Mouse (Mus musculus): ENCODE measurements around the gene Olfml2b. TPM values are rescaled to one million over a fixed set of nuclear protein-coding genes. Genes with fewer than 3 reads are reported as not detected.

Gene Olfml2b
- polyA plus RNA-seq, 3 experiments from 2014 or later = not detected

DNA sequence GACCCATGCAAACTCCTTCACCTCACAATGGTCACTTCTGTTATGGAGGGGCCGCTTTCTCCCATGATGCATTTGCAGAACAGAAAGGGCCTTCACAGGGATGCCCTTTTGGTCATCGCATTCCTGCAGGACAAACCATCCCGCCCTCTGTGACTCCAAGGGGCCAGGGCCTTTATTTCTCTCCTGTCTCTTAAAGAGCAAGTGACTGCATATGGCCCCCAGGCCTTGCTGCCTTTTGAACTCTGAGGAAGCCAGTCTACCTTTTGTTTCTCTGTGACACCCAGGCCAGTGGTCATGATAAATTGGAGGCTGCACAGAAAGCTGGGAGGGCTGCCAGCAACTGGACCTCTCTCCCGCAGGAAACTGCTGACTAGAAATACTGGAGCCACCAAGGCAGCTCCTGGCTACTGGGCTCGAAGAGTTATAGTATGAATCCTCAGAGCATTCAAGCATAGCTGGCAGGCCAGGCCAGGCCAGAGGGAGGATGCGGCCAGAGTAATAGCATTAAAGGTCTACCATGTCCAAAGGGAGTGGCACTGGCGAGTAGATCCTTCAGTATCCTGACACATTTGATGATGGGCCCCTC is 53.5 kb downstream of the Olfml2b start:
- no peak for ATAC-seq

DNA sequence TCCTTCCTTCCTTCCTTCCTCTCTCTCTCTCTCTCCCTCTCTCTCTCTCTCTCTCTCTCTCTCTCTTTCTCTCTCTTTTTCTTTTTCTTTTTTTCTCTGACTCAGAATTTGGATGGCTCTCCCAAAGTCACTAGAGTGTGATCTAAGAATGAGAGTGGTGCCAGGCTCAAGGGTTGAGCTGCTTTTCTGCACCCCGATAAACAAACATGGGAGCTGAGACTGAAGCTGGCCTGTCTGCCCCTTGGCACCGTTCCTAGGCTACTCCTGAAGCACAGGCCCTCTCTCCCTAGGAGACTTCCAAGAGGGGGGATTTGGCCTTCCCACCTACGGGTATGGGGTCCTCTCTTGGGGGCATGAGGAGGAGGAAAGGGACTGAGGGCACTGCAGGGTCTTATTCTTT is 54.4 kb downstream of the Olfml2b start:
- no peak for ATAC-seq

- ATAC-seq = no peak
Measured at GRCm38 (mm10) chr1:170699553-170699952, 55.2 kb downstream of the Olfml2b start.

- ATAC-seq = no peak
Measured at GRCm38 (mm10) chr1:170700496-170701027, 56.2 kb downstream of the Olfml2b start.

DNA sequence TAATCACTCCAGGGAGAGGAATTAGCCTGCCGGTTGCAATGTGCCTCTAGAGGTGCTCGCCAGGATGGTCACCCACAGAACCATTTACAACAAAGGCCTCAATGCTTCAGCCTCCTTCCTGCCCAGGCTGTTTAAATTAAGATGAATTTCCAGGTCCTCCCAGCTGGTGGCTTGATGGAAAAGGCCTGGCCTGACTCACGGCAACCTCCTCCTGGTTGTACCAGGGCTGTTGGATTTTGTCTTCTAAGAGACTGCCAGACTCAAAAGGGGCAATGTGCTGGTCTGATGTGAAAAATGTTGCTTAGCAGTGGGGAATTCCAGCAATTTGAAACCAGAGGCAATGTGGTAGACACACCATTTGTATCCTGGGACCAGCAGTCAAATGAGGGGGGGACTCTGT is 56.8 kb downstream of the Olfml2b start:
- no peak for ATAC-seq

- ATAC-seq = no peak
Measured at GRCm38 (mm10) chr1:170701582-170701981, 57.2 kb downstream of the Olfml2b start.

DNA sequence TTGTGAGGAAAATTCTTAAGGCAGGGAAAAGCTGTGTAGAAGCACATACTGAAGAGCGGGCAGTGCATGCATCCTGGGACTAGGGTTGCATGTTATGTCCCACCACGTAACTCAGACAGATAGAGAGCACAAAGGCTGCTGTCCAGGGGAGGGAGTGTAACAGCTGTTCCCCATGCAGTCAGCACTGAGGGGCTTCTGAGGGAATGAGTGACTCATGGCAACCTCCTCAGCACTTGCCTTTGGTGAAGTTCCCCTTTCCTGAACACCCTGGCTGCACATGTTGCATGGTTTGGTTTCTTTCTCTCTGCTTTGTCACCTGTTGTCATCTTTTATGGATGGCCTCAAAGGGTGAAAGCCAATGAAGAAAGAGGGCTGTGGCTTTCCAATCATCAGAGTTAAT is 57.9 kb downstream of the Olfml2b start:
- ATAC-seq = no peak

- no peak for ATAC-seq
Measured at GRCm38 (mm10) chr1:170702958-170703357, 58.6 kb downstream of the Olfml2b start.

DNA sequence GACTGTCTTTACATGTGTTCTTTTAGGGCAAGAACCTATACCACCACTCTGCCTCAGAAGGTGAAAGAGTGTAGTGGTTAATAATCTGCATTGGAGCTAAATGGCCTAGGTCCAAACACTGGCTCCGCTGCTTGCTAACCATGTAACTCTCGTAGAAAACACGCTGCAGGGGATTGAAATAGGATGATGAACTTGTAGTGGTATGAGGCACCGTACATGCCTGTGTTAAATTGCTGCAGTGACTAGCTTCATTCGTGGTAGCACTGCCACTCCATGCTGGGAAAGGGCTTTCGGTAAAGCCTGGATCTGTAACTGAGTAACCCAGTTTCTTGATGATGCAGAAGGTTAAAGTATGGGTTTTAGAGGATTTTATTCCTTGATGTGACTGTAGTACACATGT is 59.8 kb downstream of the Olfml2b start:
- ATAC-seq = no peak

- no peak for ATAC-seq
Measured at GRCm38 (mm10) chr1:170704911-170705594, 60.7 kb downstream of the Olfml2b start.

DNA sequence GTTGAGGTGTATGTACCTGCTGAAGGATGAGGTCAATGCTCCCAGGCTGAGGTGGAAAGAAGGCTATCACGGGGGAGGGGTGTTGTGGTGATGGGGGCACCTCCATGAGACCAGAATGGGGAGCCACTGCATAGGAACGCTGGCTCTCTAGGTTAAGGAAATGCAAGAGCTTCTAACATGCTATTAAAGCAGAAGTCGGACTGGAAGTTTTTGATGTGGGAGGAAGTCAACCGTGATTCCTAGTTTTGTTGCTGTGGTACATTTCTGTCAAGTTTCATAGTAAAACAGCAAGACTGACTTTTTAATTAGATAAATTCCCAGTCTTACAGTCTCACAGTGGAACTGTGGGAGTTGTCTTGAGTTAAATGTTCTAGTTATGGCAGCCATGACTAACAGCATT is 61.7 kb downstream of the Olfml2b start:
- ATAC-seq = no peak

DNA sequence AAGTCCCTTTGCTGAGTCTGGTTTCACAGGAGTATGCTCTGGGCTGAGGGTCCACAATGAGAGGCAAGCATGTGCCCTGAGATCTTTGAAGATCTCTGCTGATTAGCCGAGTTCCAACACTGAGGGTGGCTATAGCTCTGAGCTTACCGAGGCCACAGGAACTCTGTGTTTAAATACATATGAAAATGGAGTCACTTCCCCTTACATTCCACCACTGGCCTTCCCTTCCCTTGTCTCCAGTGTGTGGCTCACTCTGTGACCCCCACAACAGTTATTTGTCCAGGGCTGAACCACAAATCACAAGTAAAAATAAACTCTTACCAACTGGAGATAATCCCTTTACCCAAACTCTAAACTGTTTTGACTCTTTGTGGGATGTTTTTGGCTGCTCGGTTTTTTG is 64.7 kb downstream of the Olfml2b start:
- no peak for ATAC-seq

- ATAC-seq = peak; percentile 52
Measured at GRCm38 (mm10) chr1:170709481-170709880, 65.1 kb downstream of the Olfml2b start.

DNA sequence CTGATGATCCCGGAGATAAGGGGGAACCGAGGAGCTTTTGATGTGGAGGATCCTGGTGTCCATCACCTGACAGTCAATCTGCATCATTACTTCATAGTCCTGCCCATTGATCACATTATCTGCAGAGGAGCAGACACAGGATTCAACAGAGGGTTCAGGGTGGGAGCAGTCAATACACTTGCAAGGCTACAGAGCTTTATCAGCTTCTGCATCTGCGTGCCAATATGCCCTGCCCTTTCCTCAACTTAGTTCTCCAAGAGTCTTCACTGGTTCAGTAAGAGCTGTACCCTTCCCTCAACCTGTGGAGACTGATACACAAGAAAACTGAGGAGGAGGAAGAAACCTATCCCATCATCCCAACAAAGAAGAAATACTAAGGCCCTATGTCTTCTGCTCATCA is 65.6 kb downstream of the Olfml2b start:
- ATAC-seq = no peak

DNA sequence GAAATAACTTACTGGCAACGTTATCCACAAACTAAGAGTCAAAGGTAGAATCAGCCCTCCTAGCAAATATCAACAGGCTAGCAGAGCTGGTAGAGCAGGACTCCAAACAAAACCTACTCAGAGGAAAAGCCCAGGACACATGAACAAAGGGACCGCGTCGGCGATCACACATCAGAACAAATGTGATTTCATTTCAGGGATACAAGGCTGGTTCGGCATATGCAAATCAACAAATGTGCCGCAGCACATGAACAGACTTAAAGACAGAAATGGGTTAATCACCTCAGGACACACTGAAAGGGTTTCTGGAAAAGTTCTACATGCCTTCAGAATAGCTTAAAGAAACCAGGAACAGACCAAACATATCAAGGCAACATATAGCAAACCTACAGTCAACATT is 67.4 kb downstream of the Olfml2b start:
- ATAC-seq = no peak

DNA sequence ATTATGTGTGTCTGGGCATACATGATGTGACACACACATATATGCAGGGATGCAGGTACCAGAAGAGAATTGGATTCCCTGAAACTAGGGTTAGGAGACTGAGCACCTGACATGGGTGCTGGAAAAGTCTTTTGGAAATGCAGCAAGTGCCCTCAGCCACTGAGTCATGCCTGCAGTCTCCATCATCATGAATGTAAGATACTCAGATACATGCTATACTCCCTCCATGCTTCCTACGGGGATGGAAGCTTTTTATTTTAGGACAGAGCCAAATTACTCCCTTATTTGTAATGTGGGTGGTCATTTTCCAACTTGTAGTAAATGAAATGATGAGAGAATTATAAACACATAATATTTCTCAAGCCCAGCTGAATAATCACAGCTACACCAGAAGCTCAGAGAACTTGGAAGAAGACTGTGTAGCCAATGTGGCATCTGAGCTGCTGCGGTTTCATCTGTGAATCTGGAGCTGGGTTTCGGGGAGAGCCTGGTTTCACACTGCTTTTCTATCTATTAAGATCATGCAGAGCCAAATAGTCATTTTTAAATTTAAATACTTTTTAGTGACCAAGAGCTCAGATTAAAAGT is 73.0 kb downstream of the Olfml2b start:
- no peak for ATAC-seq

DNA sequence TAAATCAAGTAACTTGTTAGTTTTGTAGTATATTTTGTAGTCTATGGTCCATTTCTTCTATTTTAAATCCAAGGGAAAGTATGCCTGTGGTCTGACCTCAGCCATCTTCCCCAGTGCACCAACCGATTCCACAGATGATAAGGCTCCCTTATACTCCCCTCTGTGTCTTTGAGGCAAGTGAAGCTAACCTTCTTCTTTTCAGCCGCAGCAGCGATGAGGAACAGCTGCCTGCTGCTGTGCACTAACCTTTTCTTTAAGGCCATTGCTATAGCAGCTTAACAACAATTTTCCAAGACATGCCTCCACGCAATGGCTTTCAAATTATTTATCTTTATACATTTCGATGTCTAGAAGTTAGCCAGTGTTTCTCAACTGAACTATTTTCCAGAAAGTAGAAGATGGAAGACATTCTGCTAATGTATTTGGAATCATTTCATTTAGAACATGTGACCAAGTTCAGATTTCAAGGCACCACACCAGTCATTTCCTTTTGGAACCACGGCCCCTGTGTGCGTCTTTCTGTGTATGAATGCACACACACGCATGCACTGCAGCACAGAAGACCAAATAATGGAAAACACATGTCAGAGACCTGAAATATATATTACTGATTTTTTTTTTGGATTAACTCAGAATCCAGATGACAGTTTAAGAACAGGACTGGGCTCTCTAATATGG is 73.9 kb downstream of the Olfml2b start:
- no peak for ATAC-seq

- ATAC-seq = no peak
Measured at GRCm38 (mm10) chr1:170721560-170721959, 77.2 kb downstream of the Olfml2b start.

DNA sequence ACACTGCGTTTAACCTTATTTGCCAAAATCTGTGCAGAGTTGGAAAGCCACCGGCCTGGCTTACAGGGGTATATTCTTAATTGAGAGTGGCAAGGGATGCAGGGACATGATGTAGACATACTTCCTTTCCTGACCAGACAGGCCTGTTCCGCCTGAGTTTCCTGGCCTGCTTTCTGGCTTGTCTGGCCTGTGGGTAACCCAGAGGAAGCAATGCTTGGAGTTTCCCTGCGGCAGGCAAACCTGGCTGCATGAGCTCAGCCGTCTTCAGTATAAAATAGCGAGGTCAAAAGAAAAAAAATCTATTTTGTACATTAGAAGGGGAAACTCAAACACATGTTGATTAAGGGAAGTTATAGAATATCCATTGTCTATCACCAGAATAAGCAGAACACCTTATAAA is 84.2 kb downstream of the Olfml2b start:
- ATAC-seq = no peak

DNA sequence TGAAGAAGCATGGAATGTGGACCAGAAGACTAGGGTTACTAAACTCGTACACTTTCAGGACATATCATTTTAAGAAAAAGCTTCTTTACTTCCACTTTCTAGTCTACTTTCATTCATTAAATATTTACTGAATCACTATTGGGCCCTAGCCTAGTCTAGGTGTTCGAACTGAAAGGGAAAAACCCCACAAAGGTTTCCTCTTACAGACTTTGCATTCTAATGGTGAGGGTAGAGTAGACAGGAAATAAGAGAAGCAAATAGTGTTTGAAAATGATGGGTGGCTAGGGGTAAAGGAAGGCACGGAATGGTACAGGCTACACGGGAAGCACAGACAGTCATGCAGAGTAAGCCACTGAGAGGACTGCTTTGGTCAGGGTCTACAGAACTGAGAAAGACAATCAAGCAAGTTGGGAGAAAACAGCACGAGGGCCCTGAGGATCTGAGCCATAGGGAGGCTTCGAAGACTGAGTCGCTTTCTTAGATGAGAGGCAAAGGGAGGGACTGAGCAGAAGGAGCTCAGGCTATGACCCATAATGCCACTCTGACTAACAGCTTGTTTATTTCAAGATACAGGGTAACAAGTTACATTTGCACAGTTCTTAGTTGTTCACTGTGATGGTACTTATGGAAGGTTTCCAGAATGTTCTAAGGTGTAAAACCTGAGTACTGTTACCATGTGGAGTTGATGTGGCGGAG is 85.1 kb downstream of the Olfml2b start:
- ATAC-seq = peak; percentile 98

DNA sequence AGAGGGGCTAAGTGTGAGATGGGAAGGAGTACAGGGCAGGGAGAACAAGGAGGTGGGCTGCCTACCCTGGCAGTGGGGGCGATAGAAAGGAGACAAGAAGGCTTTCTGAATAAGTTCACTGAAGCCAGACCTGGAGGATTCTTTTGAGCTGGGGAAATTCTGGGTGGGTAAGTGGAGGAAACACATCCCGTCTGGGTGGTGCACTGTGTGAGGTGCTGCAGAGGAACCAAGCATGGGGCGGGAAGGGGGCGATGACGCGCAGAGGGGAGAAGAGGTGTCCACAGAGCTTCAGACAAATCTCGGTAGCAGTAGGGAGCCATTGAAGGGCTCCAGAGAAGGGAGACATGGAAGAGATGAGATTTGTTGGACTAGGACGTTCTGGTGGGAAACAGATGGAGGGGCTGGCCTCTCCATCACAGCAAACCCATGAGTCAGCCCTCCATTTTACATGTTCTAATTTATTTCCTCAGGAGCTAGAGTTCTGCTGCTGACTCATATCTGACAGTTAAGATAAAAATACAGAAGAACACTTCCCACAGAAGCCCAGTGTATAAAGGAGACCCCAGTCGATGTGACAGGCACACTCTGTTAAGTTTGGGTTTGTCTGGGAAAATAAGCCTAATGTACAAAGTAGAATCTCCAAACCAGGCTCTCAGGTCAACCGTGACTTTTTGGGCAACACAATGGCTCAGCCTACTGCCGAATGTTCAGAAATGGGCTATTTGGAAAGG is 87.7 kb downstream of the Olfml2b start:
- no peak for ATAC-seq

All from inflammation-experienced regulatory T-cells, adult 6 months (primary cell).